Mouse (Mus musculus): ENCODE results near the gene Tmem209.

GRCm38 (mm10) chr6:30552628-30553027 is 43.0 kb upstream of the Tmem209 start:
- TF ChIP-seq CTCF (IDR thresholded peaks at IDR 0.05; ENCODE audit: insufficient read depth, low read depth, low read length) (no peak), POLR2A (IDR thresholded peaks at IDR 0.05; ENCODE audit: insufficient read depth, low read depth, low read length) (no peak)
